Mouse (Mus musculus) kidney, adult 11 months (tissue): ENCODE measurements around the gene Gm20388.

Experiments used
- DNase-seq: peaks from one replicate; pipeline ENCODE4 v3.0.0; 2022

Gene Gm20388

GRCm38 (mm10) chr8:122011066-122011588 lies 2100.5 kb downstream of the Gm20388 start:
- no peak for DNase-seq

- DNase-seq, result no peak
Observed at GRCm38 (mm10) chr8:122014606-122015005, 2104.0 kb downstream of the Gm20388 start.

DNA sequence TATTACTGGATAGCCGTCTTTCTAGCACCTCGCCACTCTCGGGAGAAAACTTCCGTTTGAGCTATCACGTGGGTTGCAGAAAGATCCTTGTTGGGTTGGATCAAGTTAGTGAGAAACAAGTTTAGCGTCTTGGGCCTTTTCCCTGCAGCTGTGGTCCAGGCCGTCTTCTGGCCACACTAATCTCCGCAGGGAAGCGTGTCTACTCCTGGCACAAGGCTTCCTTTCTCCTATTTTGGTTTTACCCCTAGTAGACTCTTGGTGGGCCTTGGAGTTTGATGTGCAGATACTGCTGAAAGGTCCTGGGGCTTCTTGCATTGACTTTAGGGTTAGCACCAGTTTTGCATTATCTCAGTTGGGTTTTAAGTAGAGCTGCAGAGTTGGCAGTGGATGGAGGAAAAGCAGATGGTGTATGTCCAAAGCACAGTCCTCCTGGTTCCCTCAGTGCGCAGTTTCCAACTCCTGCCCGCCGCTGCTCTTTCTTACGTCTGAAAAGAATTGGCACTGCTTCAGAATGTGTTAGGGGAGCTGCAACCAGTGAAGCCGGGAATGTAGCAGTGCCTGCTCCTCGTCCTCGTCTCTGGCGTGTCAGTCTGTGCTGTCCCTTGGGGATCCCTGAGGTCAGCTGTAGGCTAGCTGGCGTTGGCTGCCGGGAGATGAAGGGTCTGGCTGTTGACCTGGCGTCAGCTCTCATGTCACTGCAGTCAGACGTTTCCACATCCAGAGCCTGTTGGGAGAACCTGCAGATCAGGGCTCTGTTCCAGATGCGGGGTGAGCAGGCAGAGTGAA lies 2107.6 kb downstream of the Gm20388 start:
- DNase-seq, result no peak

DNA sequence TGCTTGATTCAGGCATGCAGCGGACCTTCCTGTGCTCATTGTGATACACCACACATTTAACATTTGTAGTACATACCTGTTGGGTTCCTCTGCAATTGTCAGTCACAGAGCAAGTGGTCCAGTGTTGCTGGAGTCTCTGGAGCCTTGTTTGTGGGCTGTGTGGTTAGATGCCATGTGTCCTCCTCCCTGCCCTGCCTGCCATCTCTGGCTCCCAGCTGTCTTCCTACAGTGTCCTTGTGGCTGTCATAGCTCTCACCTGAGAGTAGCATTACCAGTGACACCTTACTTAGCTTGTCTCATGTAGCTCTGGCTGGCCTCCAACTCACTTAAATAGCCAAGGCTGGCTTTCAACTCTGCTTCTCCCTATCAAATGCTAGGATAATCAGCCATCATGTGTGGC lies 2108.5 kb downstream of the Gm20388 start:
- DNase-seq, result no peak

- no peak for DNase-seq
Observed at GRCm38 (mm10) chr8:122020050-122020771, 2109.6 kb downstream of the Gm20388 start.

DNA sequence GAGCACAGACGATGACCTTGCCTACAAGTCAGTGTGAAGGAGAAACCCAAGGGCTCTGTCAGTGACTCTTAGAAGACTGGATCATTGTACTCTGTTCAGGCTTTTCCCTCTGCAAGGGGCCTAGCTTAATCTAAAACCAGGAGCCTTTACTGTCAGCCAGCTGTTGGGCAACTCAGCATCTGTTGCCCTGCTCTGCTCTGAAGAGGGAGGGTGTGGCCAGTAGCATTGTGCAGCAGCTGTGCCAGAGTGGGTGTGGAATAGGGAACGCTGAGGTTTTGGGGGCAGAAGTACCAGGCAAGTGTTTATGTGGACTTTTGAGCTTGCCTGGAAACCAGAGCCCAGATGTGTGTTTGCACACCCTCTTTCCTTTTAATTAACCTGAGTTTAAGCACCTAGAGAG lies 2111.1 kb downstream of the Gm20388 start:
- peak; percentile 71 for DNase-seq

DNA sequence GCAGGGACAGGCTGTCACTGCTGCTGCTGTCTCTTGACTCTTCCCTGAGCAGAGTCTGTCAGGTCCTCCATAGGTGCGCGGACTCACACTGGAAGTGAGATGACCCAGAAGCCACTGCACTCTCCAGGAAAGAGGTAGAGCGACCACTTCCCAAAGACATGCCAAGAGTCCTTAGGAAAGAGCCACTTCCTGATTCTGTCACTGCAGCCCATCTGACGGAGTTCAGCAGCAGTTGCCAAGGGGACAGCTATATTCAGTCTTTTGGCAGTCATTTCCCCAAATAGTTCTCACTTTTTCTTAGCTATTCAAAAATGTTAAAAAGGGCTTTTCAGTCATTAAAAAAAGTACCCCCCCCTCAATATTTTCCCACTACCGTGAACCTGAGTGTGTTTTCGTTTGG lies 2111.6 kb downstream of the Gm20388 start:
- no peak for DNase-seq

DNA sequence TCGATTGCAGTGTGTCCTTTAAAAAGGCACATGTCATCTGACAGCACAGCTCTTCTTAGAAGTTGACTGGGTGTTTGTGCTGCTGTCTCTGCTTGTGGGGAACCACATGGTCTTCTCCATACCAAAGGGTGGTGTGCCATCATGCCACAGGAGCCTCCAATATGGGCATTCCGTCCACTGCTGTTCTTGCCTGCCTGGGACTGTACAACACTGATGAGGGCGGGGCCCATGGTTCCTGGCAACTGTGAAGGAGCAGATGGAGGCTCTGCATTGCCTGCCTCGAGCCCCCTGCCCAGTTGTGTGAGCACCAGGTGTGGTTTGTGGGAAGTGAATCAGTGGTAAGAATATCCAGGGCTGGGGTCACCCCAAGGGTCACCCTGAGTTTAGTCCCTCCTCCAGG lies 2112.1 kb downstream of the Gm20388 start:
- DNase-seq, result no peak

DNA sequence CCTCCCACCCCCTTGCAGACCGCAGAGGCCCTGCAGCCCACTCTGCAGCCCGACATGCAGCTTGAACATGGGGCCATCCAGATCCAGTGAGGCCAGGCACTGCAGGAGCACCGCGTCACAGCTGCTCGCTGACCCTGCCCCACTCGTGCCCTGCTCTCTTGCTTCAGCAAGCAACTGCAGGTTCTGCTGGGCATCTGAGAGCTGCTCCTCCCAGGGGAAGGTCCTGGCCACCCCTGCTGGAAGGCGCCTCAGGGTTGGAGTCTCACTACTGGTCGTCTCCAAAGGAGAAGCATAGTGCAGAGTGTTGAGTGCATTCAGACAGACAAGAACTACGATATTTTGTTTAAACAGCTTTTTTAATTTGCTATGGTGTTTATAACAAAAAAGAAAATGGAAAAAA lies 2114.9 kb downstream of the Gm20388 start:
- no peak for DNase-seq

- no peak for DNase-seq
Observed at GRCm38 (mm10) chr8:122028116-122028515, 2117.5 kb downstream of the Gm20388 start.

DNA sequence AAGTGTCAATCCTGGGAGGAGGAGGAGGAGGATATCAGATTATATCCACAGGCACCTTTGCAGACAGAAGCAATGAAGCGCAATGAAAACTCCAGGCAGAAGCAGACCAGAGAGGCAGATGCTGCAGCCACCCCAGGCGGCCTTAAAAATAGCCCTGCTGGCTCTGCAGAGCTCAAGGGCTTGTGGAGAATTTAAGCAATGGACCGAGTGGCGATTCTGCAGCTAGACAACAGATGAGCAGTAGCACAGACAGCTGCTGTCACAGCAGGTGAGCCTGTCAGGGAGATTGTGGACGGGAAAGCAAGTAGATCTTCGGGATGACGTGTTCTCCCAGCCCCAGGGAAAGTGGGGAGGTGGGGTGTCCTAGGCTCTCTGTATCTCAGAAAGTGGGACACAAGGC lies 2120.3 kb downstream of the Gm20388 start:
- no peak for DNase-seq

DNA sequence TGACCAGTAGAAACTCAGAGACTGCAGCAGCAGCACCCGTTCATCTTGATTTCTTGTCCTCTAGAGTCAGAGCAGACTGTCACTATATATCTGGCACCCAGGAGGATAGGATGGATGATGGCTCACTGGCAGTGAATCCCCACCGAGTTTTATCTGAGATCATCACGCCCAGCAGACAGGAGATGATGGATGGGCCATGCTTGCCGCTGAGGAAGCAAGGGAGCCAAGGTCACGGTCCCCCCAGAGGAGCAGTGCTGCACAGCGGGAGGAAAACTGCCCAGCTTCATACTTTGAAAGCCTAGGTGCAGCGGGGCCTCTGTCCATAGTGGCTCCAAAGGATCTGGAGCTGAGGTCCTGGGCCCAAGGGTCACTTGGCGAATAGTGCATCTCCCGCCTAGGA lies 2122.1 kb downstream of the Gm20388 start:
- DNase-seq, result no peak

GRCm38 (mm10) chr8:122035543-122035942 lies 2124.9 kb downstream of the Gm20388 start:
- no peak for DNase-seq

DNA sequence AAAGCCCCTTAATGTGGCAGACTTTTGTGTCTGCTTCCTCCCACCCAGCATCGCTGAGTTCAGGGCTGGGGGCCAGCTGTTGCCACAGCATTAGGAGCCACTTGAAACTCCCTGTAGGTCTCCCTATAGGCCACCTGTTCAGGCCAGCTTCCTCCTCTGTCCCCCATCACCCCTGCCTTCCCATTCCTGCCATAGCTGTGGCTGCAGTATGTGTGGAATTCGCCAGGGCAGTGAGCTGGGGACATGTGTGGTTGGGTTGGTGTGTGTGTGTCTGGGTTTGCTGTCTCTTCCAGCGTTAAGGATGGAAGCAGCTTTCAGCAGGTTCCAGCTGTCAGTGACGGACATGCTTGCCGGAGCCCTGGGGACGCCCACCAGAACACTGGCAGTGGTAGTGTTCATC lies 2125.7 kb downstream of the Gm20388 start:
- no peak for DNase-seq

GRCm38 (mm10) chr8:122037279-122037678 lies 2126.6 kb downstream of the Gm20388 start:
- no peak for DNase-seq

- no peak for DNase-seq
Observed at GRCm38 (mm10) chr8:122038076-122038475, 2127.4 kb downstream of the Gm20388 start.

DNA sequence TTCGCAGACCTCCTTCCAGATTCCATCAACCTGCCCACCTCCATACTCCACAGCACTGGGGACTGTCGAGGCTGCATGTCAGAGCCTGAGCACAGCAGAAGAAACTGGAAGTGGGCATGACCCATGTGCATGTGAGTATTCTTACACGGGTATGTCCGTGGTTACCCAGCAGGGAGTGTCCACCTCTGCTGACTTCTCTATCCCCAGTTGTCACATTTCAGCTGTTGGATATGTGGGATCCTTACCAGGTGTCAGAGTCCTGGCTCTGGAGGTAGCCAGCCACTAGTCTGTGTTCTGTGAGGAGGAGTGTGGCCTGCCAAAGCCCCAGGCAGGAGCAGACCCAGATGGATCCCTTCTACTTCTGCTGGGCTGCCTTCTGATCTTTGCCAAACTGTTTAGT lies 2128.8 kb downstream of the Gm20388 start:
- DNase-seq, result no peak

- no peak for DNase-seq
Observed at GRCm38 (mm10) chr8:122047206-122047870, 2136.7 kb downstream of the Gm20388 start.

DNA sequence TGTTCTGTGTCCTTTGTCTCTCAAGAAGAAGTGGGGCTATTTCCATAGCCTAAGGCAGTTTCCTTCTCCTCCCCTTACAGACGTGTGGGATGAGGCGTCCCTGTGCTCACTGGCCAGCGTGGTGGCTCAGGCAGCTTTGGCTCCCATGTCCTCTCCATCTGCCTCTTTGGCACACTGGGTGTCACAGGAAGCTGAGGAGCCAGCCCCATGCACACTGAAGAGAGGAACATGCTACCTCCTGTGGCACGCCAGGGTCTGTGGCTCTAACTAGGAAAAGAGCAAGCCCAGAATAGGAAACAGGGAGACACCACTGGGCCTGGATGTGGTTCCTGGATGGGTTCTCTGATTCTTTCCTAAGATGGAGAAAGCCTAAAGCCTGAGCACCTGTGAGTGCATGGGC lies 2138.6 kb downstream of the Gm20388 start:
- no peak for DNase-seq

DNA sequence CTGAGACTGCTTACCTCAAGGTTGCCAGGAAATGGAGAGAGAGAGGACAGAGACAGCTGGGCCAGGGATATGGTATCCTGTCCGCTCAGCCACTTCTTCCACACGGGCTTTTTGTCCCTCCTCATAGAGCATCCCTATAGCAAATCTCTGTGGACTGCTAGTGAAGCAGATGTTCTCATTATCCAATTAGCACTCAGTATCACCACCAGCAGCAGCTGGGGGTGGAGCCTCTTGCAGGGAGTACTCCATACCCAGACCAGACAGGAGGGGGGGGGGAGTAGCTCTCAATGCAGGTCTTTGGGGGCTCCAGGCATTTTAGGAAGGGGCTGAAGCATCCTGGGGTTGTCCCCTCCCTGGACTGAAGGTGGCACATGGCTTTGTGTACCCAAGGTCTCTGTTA lies 2139.3 kb downstream of the Gm20388 start:
- no peak for DNase-seq

DNA sequence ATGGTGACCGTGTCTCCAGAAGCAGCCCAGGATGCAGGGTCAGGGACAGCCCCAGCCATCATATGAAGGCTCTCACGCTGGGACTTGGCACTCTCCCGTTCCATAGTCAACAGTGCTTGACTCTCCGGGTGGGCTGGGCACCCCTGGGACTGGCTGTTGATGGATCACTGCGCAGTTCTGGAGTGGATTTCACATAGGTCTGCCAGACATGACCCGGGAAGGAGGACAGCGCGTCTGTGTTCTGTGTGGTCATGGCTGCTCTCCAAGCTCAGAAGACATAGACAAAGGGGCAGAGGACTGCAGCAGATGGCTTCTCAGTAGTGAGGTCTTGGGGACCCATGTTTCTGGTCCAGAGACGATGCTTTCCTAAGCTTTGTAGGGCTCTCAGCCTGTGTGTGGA lies 2140.0 kb downstream of the Gm20388 start:
- DNase-seq, result no peak

- no peak for DNase-seq
Observed at GRCm38 (mm10) chr8:122055321-122055720, 2144.7 kb downstream of the Gm20388 start.

DNA sequence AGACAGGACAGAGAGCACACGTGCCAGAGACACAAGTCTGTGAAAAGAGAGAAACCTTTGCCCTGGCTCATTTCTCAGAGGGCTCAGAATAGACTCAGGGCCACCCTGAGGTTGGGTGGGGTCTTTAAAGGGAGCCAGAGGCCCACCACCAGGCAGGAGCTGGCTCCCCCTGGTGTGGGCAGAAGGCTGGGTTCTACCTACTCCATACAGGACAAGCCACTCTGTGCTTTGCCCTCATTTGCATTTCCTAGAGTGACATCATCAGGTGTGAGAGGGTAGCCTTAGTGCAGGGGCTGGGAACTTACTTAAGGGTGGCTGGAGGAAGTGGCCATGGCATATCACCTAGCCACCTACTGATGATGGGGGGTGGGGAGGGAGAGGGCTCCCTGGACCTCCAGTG lies 2145.5 kb downstream of the Gm20388 start:
- no peak for DNase-seq

DNA sequence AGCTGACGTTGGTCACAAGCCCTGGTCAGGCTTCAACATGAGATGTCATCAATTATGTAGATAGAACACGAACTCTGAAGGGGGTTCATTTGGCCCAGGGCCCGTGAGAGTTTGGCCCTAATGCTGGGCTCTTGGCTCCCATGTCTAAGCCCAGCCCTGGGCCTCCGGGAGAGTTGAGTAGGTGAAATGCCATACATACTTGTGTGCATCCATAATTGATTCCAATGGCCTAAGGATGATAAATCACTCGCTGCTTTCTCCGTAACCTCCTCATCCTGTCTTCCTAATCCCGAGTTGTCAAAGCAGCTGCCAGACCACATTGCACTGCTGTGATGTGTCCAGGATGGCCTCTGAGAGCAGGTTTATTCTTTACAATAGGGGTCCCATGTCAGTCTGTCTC lies 2146.2 kb downstream of the Gm20388 start:
- peak; percentile 46 for DNase-seq
